In genomic region chr7:66233947-66234516, GRCm38 (mm10) we compare ENCODE assay signal across 13 mouse cellular contexts.
A peak's percentile ranks its signal among the peaks of the same experiment; 100 is the strongest.
DNase-seq lines count a peak whose midpoint lies in the region; ATAC-seq lines count a peak whose summit lies in the region.
"Had no signal": no experiment of that assay in that cellular context is flagged by ENCODE, and none has a peak within 500 bp of the region (broad histone marks: within the 10 kb centered on the region; RNA-seq: fewer than 3 reads in every experiment).

No protein-coding gene starts in this region.

- H3K4me2 ChIP-seq in heart, embryonic 12.5 days = no peak overlapping the region
- no peak overlapping the region for H3K4me2 ChIP-seq in embryonic facial prominence, embryonic 13.5 days
- no peak overlapping the region for H3K4me2 ChIP-seq in liver, embryonic 15.5 days
- H3K4me2 ChIP-seq: intestine, embryonic 15.5 days had no signal

- H3K4me1 ChIP-seq in heart, embryonic 12.5 days (replicated peaks) = peaks cover 46% of the 10 kb centered on the region
- H3K4me1 ChIP-seq in embryonic facial prominence, embryonic 13.5 days = peaks cover 41% of the 10 kb centered on the region
- peaks cover 50% of the 10 kb centered on the region for H3K4me1 ChIP-seq in liver, embryonic 15.5 days (replicated peaks)

- no peaks in the 10 kb centered on the region for H3K36me3 ChIP-seq in heart, embryonic 12.5 days
- H3K36me3 ChIP-seq in embryonic facial prominence, embryonic 13.5 days = no peaks in the 10 kb centered on the region
- no peaks in the 10 kb centered on the region for H3K36me3 ChIP-seq in liver, embryonic 15.5 days (replicated peaks)
- H3K36me3 ChIP-seq: intestine, embryonic 15.5 days had no signal

- no peak overlapping the region for H3K9ac ChIP-seq in heart, embryonic 12.5 days
- no peak overlapping the region for H3K9ac ChIP-seq in embryonic facial prominence, embryonic 13.5 days
- 0 out of 2 replicates have a peak overlapping the region, but pooled peaks have one; percentile 45 for H3K9ac ChIP-seq in liver, embryonic 15.5 days
- H3K9ac ChIP-seq: intestine, embryonic 15.5 days had no signal

- DNase-seq in heart, adult 18-20 months = no peak
- peak; percentile 0 for DNase-seq in ovary, adult 18-20 months (ENCODE audit: low spot score)
- no peak for DNase-seq in ovary, postnatal 36 days (ENCODE audit: low spot score)
- no peak for DNase-seq in kidney, postnatal 4 days
- DNase-seq in kidney, adult 11 months = no peak
- DNase-seq: cerebellum, adult 9-10 months; embryo, embryonic 11 days; right cerebral cortex, postnatal 14 days had no signal

- H3K27ac ChIP-seq in heart, embryonic 12.5 days (ENCODE audit: poor library complexity, severe bottlenecking) = peak overlapping the region; percentile 82
- H3K27ac ChIP-seq in embryonic facial prominence, embryonic 13.5 days = 0 out of 2 replicates have a peak overlapping the region, but pooled peaks have one; percentile 51
- peak overlapping the region; percentile 86 for H3K27ac ChIP-seq in liver, embryonic 15.5 days (replicated peaks)
- H3K27ac ChIP-seq: intestine, embryonic 15.5 days; kidney, postnatal 0 days had no signal

- no peak overlapping the region for H3K4me3 ChIP-seq in heart, embryonic 12.5 days
- H3K4me3 ChIP-seq in embryonic facial prominence, embryonic 13.5 days = no peak overlapping the region
- no peak overlapping the region for H3K4me3 ChIP-seq in liver, embryonic 15.5 days (replicated peaks)
- H3K4me3 ChIP-seq: intestine, embryonic 15.5 days had no signal

- H3K27me3 ChIP-seq in heart, embryonic 12.5 days (replicated peaks) = no peaks in the 10 kb centered on the region
- H3K27me3 ChIP-seq in embryonic facial prominence, embryonic 13.5 days = no peaks in the 10 kb centered on the region
- no peaks in the 10 kb centered on the region for H3K27me3 ChIP-seq in liver, embryonic 15.5 days
- H3K27me3 ChIP-seq: intestine, embryonic 15.5 days had no signal

- no peaks in the 10 kb centered on the region for H3K9me3 ChIP-seq in heart, embryonic 12.5 days (replicated peaks)
- no peaks in the 10 kb centered on the region for H3K9me3 ChIP-seq in embryonic facial prominence, embryonic 13.5 days
- H3K9me3 ChIP-seq in liver, embryonic 15.5 days (replicated peaks) = no peaks in the 10 kb centered on the region
- H3K9me3 ChIP-seq: intestine, embryonic 15.5 days had no signal

- 62% methylated on average over 6 of the region's 6 CpGs for WGBS in heart, embryonic 12.5 days
- 72% methylated on average over 6 of the region's 6 CpGs for WGBS in embryonic facial prominence, embryonic 13.5 days
- 75% methylated on average over 6 of the region's 6 CpGs for WGBS in liver, embryonic 15.5 days (ENCODE audit: insufficient replicate concordance)

- ATAC-seq in heart, embryonic 12.5 days (ENCODE audit: insufficient number of reproducible peaks, low FRiP score) = peak; percentile 54; the same call in 1 of the 2 replicates
- ATAC-seq in embryonic facial prominence, embryonic 13.5 days (ENCODE audit: insufficient number of reproducible peaks, insufficient read depth, low FRiP score, low TSS enrichment, low read depth) = no peak
- no peak for ATAC-seq in liver, embryonic 15.5 days (ENCODE audit: insufficient read depth)
